Mouse (Mus musculus) splenic B cell, adult 2 months (primary cell): Measurements from ENCODE around the gene Slc17a3.
A peak's percentile ranks its signal among the peaks of the same experiment; 100 is the strongest.

ENCODE experiments used
- DNase-seq: peaks from one replicate; pipeline ENCODE4 v3.0.0-alpha.2; 2011; ENCODE audit warnings: low read depth, low spot score
- H3K27me3 ChIP-seq: 2 replicates; pipeline ENCODE4 v1.6.1; 2012; ENCODE audit warnings: mild to moderate bottlenecking, low read length, moderate library complexity, mixed read lengths; ENCODE audit not compliant: control insufficient read depth, poor library complexity, insufficient read depth, severe bottlenecking
- H3K36me3 ChIP-seq: 2 replicates; pipeline ENCODE4 v1.6.1; 2012; ENCODE audit warnings: mild to moderate bottlenecking, low read length, moderate library complexity, mixed read lengths; ENCODE audit not compliant: control insufficient read depth, poor library complexity, insufficient read depth, severe bottlenecking

The Slc17a3 gene

GRCm38 (mm10) chr13:23861815-23862214, 22.6 kb downstream of the Slc17a3 start:
- no peaks in the 10 kb centered on the region for H3K36me3 ChIP-seq
- H3K27me3 ChIP-seq, result no peaks in the 10 kb centered on the region
- no peak for DNase-seq

GRCm38 (mm10) chr13:23864711-23865110, 25.5 kb downstream of the Slc17a3 start:
- Histone ChIP-seq H3K36me3 (no peaks in the 10 kb centered on the region), H3K27me3 (no peaks in the 10 kb centered on the region)
- DNase-seq, result no peak

GRCm38 (mm10) chr13:23866086-23866710, 27.0 kb downstream of the Slc17a3 start:
- Histone ChIP-seq H3K27me3 (no peaks in the 10 kb centered on the region), H3K36me3 (no peaks in the 10 kb centered on the region)
- DNase-seq, result no peak

GRCm38 (mm10) chr13:23867000-23867399, 27.8 kb downstream of the Slc17a3 start:
- Histone ChIP-seq H3K36me3 (no peaks in the 10 kb centered on the region), H3K27me3 (no peaks in the 10 kb centered on the region)
- no peak for DNase-seq

- no peak for DNase-seq
- Histone ChIP-seq H3K36me3 (no peaks in the 10 kb centered on the region), H3K27me3 (no peaks in the 10 kb centered on the region)
Measured at GRCm38 (mm10) chr13:23867405-23867804, 28.2 kb downstream of the Slc17a3 start, which contains the start of gene Slc17a1. Gene Slc17a1 (plus strand): TSS chr13:23867750.

- H3K27me3 ChIP-seq, result no peaks in the 10 kb centered on the region
- no peak for DNase-seq
- H3K36me3 ChIP-seq, result no peaks in the 10 kb centered on the region
Measured at GRCm38 (mm10) chr13:23868790-23869533, 29.7 kb downstream of the Slc17a3 start.

- Histone ChIP-seq H3K27me3 (no peaks in the 10 kb centered on the region), H3K36me3 (no peaks in the 10 kb centered on the region)
Measured at GRCm38 (mm10) chr13:23869996-23870395, 30.8 kb downstream of the Slc17a3 start.

GRCm38 (mm10) chr13:23873141-23873540, 33.9 kb downstream of the Slc17a3 start:
- H3K27me3 ChIP-seq, result no peaks in the 10 kb centered on the region

More at GRCm38 (mm10) chr13:23869996-23870395, 30.8 kb downstream of the Slc17a3 start:
- DNase-seq, result no peak

GRCm38 (mm10) chr13:23879106-23879505, 39.9 kb downstream of the Slc17a3 start:
- DNase-seq, result no peak
- no peaks in the 10 kb centered on the region for H3K27me3 ChIP-seq
- no peaks in the 10 kb centered on the region for H3K36me3 ChIP-seq

More at GRCm38 (mm10) chr13:23873141-23873540, 33.9 kb downstream of the Slc17a3 start:
- no peak for DNase-seq
- no peaks in the 10 kb centered on the region for H3K36me3 ChIP-seq

- Histone ChIP-seq H3K36me3 (no peaks in the 10 kb centered on the region), H3K27me3 (no peaks in the 10 kb centered on the region)
- peak; percentile 69 for DNase-seq
Measured at GRCm38 (mm10) chr13:23879636-23880035, 40.4 kb downstream of the Slc17a3 start.

GRCm38 (mm10) chr13:23885540-23885939, 46.3 kb downstream of the Slc17a3 start:
- H3K27me3 ChIP-seq, result no peaks in the 10 kb centered on the region
- H3K36me3 ChIP-seq, result no peaks in the 10 kb centered on the region
- peak; percentile 84 for DNase-seq

GRCm38 (mm10) chr13:23887026-23887725, 47.9 kb downstream of the Slc17a3 start:
- DNase-seq, result no peak
- Histone ChIP-seq H3K36me3 (no peaks in the 10 kb centered on the region), H3K27me3 (no peaks in the 10 kb centered on the region)

- no peaks in the 10 kb centered on the region for H3K27me3 ChIP-seq
- no peaks in the 10 kb centered on the region for H3K36me3 ChIP-seq
- DNase-seq, result no peak
Measured at GRCm38 (mm10) chr13:23889011-23889605, 49.9 kb downstream of the Slc17a3 start.

- Histone ChIP-seq H3K36me3 (no peaks in the 10 kb centered on the region), H3K27me3 (no peaks in the 10 kb centered on the region)
- DNase-seq, result no peak
Measured at GRCm38 (mm10) chr13:23892592-23893268, 53.5 kb downstream of the Slc17a3 start.
